Mouse (Mus musculus): Measurements from ENCODE around the gene Lgr4. TPM values are rescaled to one million over a fixed set of nuclear protein-coding genes. Genes with fewer than 3 reads are reported as not detected.

Lgr4 gene
- polyA plus RNA-seq, 1 experiment from 2014 or later, result 6.8 TPM

DNA sequence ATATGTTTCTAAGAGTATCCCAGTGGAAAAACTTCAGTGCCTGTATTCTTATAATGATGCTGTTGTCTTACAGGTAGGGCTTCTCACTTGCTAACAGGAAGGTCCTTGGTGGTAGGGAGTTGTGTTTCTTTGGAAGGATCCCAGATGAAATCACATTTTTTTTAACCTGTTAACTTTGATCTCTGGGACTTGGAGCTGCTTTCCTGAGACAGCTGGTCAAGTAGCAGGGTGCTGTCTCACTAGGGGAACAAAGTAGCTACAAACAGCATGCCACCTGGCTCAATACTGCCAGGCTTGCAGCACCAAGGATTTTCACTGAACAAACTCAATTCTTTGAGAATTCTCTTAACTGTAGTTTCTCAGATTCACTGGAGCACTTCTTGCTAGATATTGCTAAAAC is 10.4 kb downstream of the Lgr4 start:
- Histone ChIP-seq H3K27ac (ENCODE audit: low read length) (no peak overlapping the region), H3K4me1 (ENCODE audit: control insufficient read depth, insufficient read depth, low read length) (no peaks in the 10 kb centered on the region), H3K9ac (ENCODE audit: low read depth, low read length) (no peak overlapping the region), H3K36me3 (ENCODE audit: control insufficient read depth, insufficient read depth, low read length) (0 out of 2 replicates have a peak, but pooled peaks cover 2% of the 10 kb centered on the region), H3K4me2 (ENCODE audit: low read length) (no peak overlapping the region), H3K4me3 (ENCODE audit: low read depth, low read length) (no peak overlapping the region), H3K27me3 (ENCODE audit: control insufficient read depth, insufficient read depth, low read depth, low read length) (no peaks in the 10 kb centered on the region), H3K9me3 (replicated peaks; ENCODE audit: control insufficient read depth, low read length, poor library complexity, severe bottlenecking) (no peaks in the 10 kb centered on the region)
- ATAC-seq, result no peak

DNA sequence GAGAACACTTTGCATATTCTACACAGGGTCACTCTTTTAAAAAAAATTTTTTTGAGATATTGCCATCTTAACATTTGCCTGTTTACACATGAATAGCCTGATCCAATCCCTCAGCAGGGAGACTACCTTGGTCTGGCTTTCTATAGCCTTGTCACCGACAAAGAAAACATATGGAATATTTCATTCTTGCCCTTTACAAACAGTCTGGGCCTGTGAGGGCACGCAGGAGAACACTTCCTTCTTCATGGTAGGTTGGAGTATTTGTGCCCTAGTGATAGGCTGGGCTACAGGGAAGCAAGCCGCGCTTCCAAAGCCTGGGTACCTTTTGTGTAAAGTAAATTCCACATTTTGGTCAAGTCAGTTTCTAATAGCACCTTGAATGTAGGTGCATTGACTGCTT is 11.3 kb downstream of the Lgr4 start:
- 66% methylated on average over 4 of the region's 4 CpGs for WGBS
- no peak for ATAC-seq
- no peak overlapping the region for H3K27ac ChIP-seq (ENCODE audit: low read length)
- H3K9ac ChIP-seq (ENCODE audit: low read depth, low read length), result no peak overlapping the region
- H3K9me3 ChIP-seq (replicated peaks; ENCODE audit: control insufficient read depth, low read length, poor library complexity, severe bottlenecking), result no peaks in the 10 kb centered on the region
- H3K4me3 ChIP-seq (ENCODE audit: low read depth, low read length), result no peak overlapping the region
- H3K36me3 ChIP-seq (ENCODE audit: control insufficient read depth, insufficient read depth, low read length), result 0 out of 2 replicates have a peak, but pooled peaks cover 2% of the 10 kb centered on the region
- H3K4me1 ChIP-seq (ENCODE audit: control insufficient read depth, insufficient read depth, low read length), result no peaks in the 10 kb centered on the region
- no peaks in the 10 kb centered on the region for H3K27me3 ChIP-seq (ENCODE audit: control insufficient read depth, insufficient read depth, low read depth, low read length)
- H3K4me2 ChIP-seq (ENCODE audit: low read length), result no peak overlapping the region

DNA sequence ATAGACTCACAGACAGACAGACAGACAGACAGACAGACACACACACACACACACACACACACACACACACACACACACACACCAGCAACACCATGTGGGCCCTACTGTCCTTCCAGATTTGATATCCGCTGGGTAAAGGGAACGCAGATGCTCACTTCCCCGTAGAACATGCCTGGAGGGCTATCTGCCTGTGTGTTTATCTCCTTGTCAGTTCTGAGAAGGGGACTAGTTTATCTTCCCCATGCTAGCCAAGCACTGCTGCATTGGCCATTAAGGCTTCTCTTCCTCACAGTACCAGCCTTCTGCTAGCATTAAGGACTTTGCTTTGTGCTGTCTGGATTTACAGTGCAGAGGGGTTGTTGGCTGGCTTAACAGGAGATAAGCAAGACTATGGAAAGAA is 11.8 kb downstream of the Lgr4 start:
- 74% methylated on average over 3 of the region's 3 CpGs for WGBS

DNA sequence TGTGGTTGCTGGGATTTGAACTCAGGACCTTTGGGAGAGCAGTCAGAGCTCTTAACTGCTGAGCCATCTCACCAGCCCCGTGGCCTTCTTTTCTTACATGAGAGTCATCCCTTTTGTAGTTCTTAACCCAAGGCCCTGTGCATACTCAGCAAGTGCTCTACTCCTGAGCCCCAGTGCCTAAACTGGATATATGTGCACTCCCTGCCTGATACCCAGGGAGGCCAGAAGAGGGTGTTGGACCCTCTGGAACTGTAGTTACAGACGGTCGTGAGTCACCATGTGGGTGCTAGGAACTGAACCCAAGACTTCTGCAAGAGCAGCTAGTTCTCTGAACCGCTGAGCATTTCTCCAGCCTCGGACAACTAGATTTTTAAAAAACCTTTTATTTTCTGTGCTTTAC is 12.9 kb downstream of the Lgr4 start:
- 93% methylated on average over 5 of the region's 5 CpGs for WGBS
- no peak for ATAC-seq
- no peak overlapping the region for H3K27ac ChIP-seq (ENCODE audit: low read length)
- no peak overlapping the region for H3K9ac ChIP-seq (ENCODE audit: low read depth, low read length)
- H3K36me3 ChIP-seq (ENCODE audit: control insufficient read depth, insufficient read depth, low read length), result 0 out of 2 replicates have a peak, but pooled peaks cover 2% of the 10 kb centered on the region
- H3K27me3 ChIP-seq (ENCODE audit: control insufficient read depth, insufficient read depth, low read depth, low read length), result no peaks in the 10 kb centered on the region
- no peaks in the 10 kb centered on the region for H3K4me1 ChIP-seq (ENCODE audit: control insufficient read depth, insufficient read depth, low read length)
- H3K9me3 ChIP-seq (replicated peaks; ENCODE audit: control insufficient read depth, low read length, poor library complexity, severe bottlenecking), result no peaks in the 10 kb centered on the region
- H3K4me2 ChIP-seq (ENCODE audit: low read length), result no peak overlapping the region
- no peak overlapping the region for H3K4me3 ChIP-seq (ENCODE audit: low read depth, low read length)

More for the DNA sequence above, 11.8 kb downstream of the Lgr4 start:
- H3K27me3 ChIP-seq (ENCODE audit: control insufficient read depth, insufficient read depth, low read depth, low read length), result no peaks in the 10 kb centered on the region
- no peaks in the 10 kb centered on the region for H3K4me1 ChIP-seq (ENCODE audit: control insufficient read depth, insufficient read depth, low read length)
- H3K9ac ChIP-seq (ENCODE audit: low read depth, low read length), result no peak overlapping the region
- H3K4me3 ChIP-seq (ENCODE audit: low read depth, low read length), result no peak overlapping the region
- no peak overlapping the region for H3K4me2 ChIP-seq (ENCODE audit: low read length)
- ATAC-seq, result no peak
- no peaks in the 10 kb centered on the region for H3K9me3 ChIP-seq (replicated peaks; ENCODE audit: control insufficient read depth, low read length, poor library complexity, severe bottlenecking)
- H3K36me3 ChIP-seq (ENCODE audit: control insufficient read depth, insufficient read depth, low read length), result 0 out of 2 replicates have a peak, but pooled peaks cover 2% of the 10 kb centered on the region
- H3K27ac ChIP-seq (ENCODE audit: low read length), result no peak overlapping the region

DNA sequence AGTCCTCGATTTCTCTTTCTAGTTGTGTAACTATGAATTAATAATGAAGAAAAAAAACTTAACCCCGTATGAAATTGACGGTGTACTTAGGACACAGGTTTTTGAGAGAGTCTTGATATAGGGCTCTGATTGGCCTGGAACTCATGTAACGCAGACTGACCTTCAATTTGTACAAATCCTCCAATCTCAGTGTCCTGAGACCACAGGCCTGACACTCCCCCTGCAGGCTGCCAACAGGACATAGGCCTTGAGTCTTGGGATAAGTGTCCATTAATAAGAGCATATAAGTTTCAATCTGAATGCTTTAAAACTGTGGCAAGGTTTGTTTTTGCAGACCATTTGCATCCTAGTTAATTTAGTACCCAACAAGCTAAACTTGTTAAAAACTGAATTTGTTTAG is 13.3 kb downstream of the Lgr4 start:
- H3K4me1 ChIP-seq (ENCODE audit: control insufficient read depth, insufficient read depth, low read length), result no peaks in the 10 kb centered on the region
- H3K9me3 ChIP-seq (replicated peaks; ENCODE audit: control insufficient read depth, low read length, poor library complexity, severe bottlenecking), result no peaks in the 10 kb centered on the region
- no peak overlapping the region for H3K4me2 ChIP-seq (ENCODE audit: low read length)
- no peak overlapping the region for H3K9ac ChIP-seq (ENCODE audit: low read depth, low read length)
- WGBS, result 86% methylated on average over 4 of the region's 4 CpGs
- 0 out of 2 replicates have a peak, but pooled peaks cover 2% of the 10 kb centered on the region for H3K36me3 ChIP-seq (ENCODE audit: control insufficient read depth, insufficient read depth, low read length)
- no peak overlapping the region for H3K4me3 ChIP-seq (ENCODE audit: low read depth, low read length)
- no peaks in the 10 kb centered on the region for H3K27me3 ChIP-seq (ENCODE audit: control insufficient read depth, insufficient read depth, low read depth, low read length)
- H3K27ac ChIP-seq (ENCODE audit: low read length), result no peak overlapping the region
- ATAC-seq, result no peak

DNA sequence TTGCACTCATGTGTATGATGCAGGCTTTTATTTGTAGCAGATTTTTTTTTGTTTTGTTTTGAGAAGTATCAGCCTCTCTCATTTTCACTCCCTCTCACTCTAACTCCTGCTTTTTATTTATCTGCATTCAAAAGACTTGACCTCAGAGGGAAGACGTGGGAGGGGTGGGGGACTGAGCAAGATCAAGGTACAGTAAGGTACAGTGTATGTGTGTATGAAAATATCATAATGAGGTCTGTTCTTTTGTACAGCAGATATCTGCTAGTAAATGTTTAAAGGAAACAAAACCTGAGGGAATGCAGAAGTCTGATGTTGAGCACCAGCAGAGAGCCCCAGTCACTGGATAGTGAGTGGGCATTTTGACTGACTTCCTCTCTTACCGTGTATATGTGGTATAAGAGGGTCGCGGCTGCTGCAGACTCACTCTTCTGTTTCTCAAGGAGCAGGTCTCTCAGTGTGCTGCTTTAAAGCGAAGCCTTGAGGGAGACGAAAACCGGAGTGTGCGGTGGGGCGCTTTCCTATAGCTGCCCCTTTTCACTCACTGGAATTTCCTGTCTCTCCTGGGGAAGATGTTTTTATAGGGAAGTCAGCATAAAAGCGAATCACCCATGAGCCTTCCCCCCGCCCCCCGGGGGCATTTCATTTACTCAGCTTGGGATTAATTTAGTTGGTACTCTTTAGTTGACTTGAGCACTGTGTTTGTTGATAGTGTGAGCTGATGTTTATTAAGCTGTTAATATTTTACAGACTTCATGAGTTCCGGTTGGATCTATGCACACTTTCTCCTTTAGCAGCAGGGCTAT is 14.7 kb downstream of the Lgr4 start:
- no peaks in the 10 kb centered on the region for H3K9me3 ChIP-seq (replicated peaks; ENCODE audit: control insufficient read depth, low read length, poor library complexity, severe bottlenecking)
- no peaks in the 10 kb centered on the region for H3K27me3 ChIP-seq (ENCODE audit: control insufficient read depth, insufficient read depth, low read depth, low read length)
- H3K9ac ChIP-seq (ENCODE audit: low read depth, low read length), result no peak overlapping the region
- H3K27ac ChIP-seq (ENCODE audit: low read length), result no peak overlapping the region
- WGBS, result 62% methylated on average over 13 of the region's 13 CpGs
- no peak for ATAC-seq
- H3K4me1 ChIP-seq (ENCODE audit: control insufficient read depth, insufficient read depth, low read length), result no peaks in the 10 kb centered on the region
- no peaks in the 10 kb centered on the region for H3K36me3 ChIP-seq (ENCODE audit: control insufficient read depth, insufficient read depth, low read length)
- H3K4me2 ChIP-seq (ENCODE audit: low read length), result no peak overlapping the region
- H3K4me3 ChIP-seq (ENCODE audit: low read depth, low read length), result no peak overlapping the region

DNA sequence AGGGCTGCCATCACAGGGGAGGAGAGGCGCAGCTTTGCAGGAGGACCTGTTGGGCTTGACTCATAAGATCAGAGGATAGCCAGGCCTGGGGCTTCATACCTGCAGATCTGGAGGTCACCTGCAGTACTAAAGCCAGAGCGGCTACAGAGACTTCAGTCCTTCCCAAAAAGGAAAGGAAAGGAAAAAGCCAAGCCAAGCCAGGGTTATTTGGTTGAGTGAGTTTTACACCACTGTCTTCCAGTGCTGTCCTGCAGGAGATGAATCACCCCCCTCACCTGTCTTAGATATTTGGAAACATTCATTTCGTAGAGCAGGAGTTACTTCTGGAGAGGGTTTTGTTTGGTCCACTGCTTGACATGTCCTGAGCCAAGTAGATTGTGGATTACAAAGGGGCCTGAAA is 15.7 kb downstream of the Lgr4 start:
- 92% methylated on average over 3 of the region's 3 CpGs for WGBS

DNA sequence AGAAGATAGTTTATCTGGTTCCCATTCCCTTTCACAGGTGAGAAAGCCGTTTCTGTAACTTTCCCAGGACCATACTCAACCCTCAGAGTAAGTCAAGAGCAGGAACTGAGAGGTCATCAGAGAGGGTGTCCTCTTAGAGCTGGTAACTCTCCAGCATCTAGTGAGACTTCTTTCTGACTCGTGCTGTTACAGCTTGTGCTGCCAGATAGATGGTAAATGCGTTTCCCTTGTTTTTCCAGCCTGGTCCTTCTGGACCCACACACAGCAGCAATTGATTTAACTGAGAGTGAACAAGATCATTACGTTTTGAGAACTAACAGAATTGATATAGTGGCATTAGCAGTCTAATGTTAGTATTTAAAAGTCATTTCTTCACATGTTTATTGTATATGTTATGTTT is 16.6 kb downstream of the Lgr4 start:
- H3K4me3 ChIP-seq (ENCODE audit: low read depth, low read length), result no peak overlapping the region
- no peak overlapping the region for H3K27ac ChIP-seq (ENCODE audit: low read length)
- ATAC-seq, result no peak
- 79% methylated on average over 4 of the region's 4 CpGs for WGBS
- H3K27me3 ChIP-seq (ENCODE audit: control insufficient read depth, insufficient read depth, low read depth, low read length), result no peaks in the 10 kb centered on the region
- H3K9me3 ChIP-seq (replicated peaks; ENCODE audit: control insufficient read depth, low read length, poor library complexity, severe bottlenecking), result no peaks in the 10 kb centered on the region
- no peak overlapping the region for H3K9ac ChIP-seq (ENCODE audit: low read depth, low read length)
- H3K36me3 ChIP-seq (ENCODE audit: control insufficient read depth, insufficient read depth, low read length), result no peaks in the 10 kb centered on the region
- H3K4me1 ChIP-seq (ENCODE audit: control insufficient read depth, insufficient read depth, low read length), result no peaks in the 10 kb centered on the region
- no peak overlapping the region for H3K4me2 ChIP-seq (ENCODE audit: low read length)

More for the DNA sequence above, 15.7 kb downstream of the Lgr4 start:
- Histone ChIP-seq H3K27ac (ENCODE audit: low read length) (no peak overlapping the region), H3K9ac (ENCODE audit: low read depth, low read length) (no peak overlapping the region), H3K9me3 (replicated peaks; ENCODE audit: control insufficient read depth, low read length, poor library complexity, severe bottlenecking) (no peaks in the 10 kb centered on the region), H3K4me2 (ENCODE audit: low read length) (no peak overlapping the region), H3K36me3 (ENCODE audit: control insufficient read depth, insufficient read depth, low read length) (no peaks in the 10 kb centered on the region), H3K4me3 (ENCODE audit: low read depth, low read length) (no peak overlapping the region), H3K4me1 (ENCODE audit: control insufficient read depth, insufficient read depth, low read length) (no peaks in the 10 kb centered on the region), H3K27me3 (ENCODE audit: control insufficient read depth, insufficient read depth, low read depth, low read length) (no peaks in the 10 kb centered on the region)
- ATAC-seq, result no peak

DNA sequence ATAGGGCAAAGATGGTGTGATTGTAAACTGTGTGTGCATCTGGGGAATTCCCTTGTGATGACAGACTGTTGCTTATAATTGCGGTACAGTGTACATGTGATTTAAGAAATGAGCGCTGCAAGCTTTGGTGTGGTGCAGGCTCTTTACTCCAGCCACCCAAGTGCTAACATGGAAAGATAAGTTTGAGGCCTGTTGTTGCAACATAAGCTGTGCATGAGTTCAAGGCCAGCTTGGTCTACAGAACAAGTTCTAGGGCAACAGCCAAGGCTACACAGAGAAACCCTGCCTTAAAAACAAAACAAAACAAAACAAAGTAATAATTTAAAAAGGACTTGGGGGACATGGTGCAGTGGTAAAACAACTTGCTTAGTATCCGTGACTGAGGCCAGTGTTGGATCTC is 17.7 kb downstream of the Lgr4 start:
- H3K27ac ChIP-seq (ENCODE audit: low read length), result no peak overlapping the region
- no peak overlapping the region for H3K9ac ChIP-seq (ENCODE audit: low read depth, low read length)
- H3K36me3 ChIP-seq (ENCODE audit: control insufficient read depth, insufficient read depth, low read length), result no peaks in the 10 kb centered on the region
- H3K4me2 ChIP-seq (ENCODE audit: low read length), result no peak overlapping the region
- no peak overlapping the region for H3K4me3 ChIP-seq (ENCODE audit: low read depth, low read length)
- H3K4me1 ChIP-seq (ENCODE audit: control insufficient read depth, insufficient read depth, low read length), result no peaks in the 10 kb centered on the region
- no peak for ATAC-seq
- no peaks in the 10 kb centered on the region for H3K27me3 ChIP-seq (ENCODE audit: control insufficient read depth, insufficient read depth, low read depth, low read length)
- no peaks in the 10 kb centered on the region for H3K9me3 ChIP-seq (replicated peaks; ENCODE audit: control insufficient read depth, low read length, poor library complexity, severe bottlenecking)
- 94% methylated on average over 3 of the region's 3 CpGs for WGBS
